Mouse (Mus musculus) cortical plate, adult 2 months (tissue): ENCODE results near the gene Abhd17a. TPM values are rescaled to one million over a fixed set of nuclear protein-coding genes. Genes with fewer than 3 reads are reported as not detected.

Source experiments
- H3K27ac ChIP-seq: fragments of 200-500 bp; 2 replicates; pipeline ENCODE4 v1.5.1; 2012; ENCODE audit warnings: low read length, control low read depth, inconsistent platforms; ENCODE audit not compliant: insufficient read depth
- H3K4me1 ChIP-seq: fragments of 200-500 bp; 2 replicates; pipeline ENCODE4 v1.6.1; 2011; ENCODE audit warnings: low read length; ENCODE audit not compliant: control insufficient read depth, insufficient read depth
- H3K4me3 ChIP-seq: fragments of 200-500 bp; 2 replicates; pipeline ENCODE4 v1.5.1; 2011; ENCODE audit warnings: mild to moderate bottlenecking, low read length, control low read depth; ENCODE audit not compliant: insufficient read depth
- CTCF ChIP-seq: fragments of 200-500 bp; IDR thresholded peaks from 2 replicates; pipeline ENCODE4 v1.5.1; 2011; ENCODE audit warnings: mild to moderate bottlenecking, control low read depth, low read length; ENCODE audit not compliant: insufficient read depth; ENCODE audit errors: extremely low read depth
- POLR2A ChIP-seq: fragments of 200-500 bp; IDR thresholded peaks from 2 replicates; pipeline ENCODE4 v1.6.1; 2011; ENCODE audit warnings: mild to moderate bottlenecking, low read length, control low read depth; ENCODE audit not compliant: insufficient read depth; ENCODE audit errors: extremely low read depth
- polyA plus RNA-seq: library from polyadenylated mRNA; depleted of rRNA; stranded (reverse); fragments of >200 nt; gene quantifications from 2 replicates; pipeline ENCODE4 v1.2.3, GENCODE M21; 2012

The Abhd17a gene
- polyA plus RNA-seq, 1 experiment: 329 TPM

DNA sequence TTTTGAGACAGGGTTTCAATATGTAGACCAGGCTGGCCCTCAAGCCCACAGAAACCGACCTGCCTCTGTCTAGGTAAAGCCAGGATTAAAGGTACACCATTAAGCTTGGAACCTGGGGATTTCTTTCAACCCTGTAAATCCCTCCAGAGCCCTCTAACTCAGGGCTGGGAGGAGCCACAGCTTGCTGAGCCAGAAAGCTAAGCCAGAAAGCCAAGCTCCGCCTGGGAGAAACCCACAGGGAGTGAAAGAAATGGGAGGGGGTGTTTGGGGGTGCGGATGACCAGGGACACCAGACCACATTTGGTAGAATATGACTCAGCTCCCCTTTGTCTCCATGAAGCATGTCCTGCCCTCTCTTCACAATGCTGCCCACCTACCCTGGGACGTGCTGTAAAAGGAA lies 6.2 kb upstream of the Abhd17a start:
- Histone ChIP-seq H3K4me3 (no peak overlapping the region), H3K27ac (no peak overlapping the region), H3K4me1 (no peaks in the 10 kb centered on the region)
- TF ChIP-seq CTCF (no peak), POLR2A (no peak)

DNA sequence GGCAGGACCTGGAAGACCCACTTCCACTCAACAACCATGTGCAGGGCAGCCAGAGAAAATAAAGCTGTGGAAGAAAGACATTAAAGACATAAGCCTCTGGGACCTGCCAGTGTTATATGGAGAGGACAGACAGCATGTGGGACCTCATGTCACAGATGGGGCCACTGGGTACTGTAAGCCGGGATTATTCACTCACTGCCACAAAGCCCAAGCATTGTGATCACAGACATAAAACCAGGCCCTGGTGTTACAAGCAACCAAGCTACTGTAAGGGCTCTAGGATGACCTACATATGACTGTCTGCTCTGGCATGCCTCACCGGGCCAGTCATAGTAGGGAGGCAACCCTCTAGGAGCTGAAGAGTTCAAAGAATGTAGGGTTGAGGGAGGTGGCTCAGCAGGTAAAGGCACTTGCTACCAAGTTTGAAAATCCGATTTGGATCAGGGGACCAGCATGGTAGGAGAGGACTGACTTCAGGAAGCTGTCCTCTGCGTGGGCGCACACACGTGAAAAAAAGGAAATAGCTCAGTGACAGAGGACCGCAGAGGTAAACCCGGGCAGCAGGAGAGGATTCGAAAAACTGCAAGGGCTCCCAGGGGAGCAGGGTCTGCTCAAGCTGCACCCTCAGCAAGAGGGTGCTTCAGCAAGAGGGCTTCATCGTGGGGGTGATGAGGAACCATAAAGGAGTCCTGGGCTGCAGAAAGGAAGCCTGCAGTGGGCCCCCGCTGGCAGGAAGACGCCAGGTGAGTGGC lies 838 bp downstream of the Abhd17a start:
- no peak for TF ChIP-seq CTCF

DNA sequence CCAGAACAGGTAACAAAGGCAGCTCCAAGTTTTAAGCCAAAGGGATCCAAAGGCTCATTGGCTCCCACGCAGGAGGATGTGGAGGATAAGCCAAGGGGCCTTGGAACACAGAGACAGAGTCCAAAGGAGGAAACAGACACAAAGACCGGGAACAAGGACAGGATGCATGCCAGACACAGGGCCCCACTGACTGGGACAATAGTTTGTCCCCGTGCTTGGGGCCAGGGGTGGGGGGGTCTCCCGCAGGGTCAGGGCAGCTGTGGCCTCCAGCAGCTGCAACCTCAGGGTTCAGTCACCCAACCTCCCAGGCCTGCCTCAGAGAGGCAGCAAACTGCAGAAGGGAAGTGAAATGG lies 2.9 kb downstream of the Abhd17a start:
- no peak overlapping the region for H3K4me3 ChIP-seq
- TF ChIP-seq POLR2A: no peak
- TF ChIP-seq CTCF: no peak

More for the DNA sequence above, 838 bp downstream of the Abhd17a start:
- Histone ChIP-seq H3K4me1 (peaks cover 8% of the 10 kb centered on the region), H3K27ac (no peak overlapping the region), H3K4me3 (peak overlapping the region; percentile 78)

DNA sequence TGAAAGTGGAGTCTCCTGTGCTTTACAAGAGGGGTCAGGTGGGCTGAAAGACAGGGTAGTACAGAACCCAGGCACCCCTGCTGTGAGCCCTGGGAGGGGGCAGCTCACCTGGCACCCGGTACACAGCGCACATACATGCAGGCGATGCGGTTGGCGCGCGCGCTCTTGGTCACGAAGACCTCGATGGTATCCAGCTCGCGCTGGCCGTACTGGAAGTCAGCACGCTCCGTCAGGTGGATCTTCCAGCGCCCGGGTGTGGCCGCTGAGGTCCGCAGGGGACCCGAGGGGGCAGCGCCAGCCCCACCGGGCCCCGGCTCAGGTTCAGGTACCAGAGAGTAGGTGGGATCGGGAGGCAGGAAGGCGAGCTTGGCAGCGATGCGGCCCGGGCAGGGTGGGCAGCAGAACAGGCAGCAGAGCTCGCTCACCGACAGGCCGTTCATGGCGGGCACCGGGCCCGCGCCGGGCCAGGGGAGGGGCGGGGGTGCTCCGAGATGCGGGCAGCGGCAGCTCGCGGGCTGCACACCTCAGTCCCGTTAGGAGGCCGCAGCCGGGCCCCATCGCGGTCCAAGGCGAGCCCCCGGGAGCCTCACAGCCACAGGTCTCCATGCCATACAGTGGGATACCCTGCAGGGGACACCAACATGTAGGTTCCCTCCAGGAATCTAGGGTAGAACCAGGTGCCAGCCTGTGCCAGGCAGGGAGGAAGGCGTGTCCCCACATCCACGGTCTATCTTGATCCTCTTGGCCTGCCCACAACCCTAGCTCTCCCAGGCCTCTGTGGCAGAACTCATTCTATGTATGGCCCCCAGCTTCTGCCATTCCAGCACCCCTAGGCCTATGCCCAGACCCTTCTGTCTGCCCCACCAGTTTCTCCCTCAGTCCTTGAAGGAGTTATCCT lies 3.5 kb downstream of the Abhd17a start:
- Histone ChIP-seq H3K27ac (peak overlapping the region; percentile 63), H3K4me1 (peaks cover 8% of the 10 kb centered on the region), H3K4me3 (no peak overlapping the region)
- TF ChIP-seq POLR2A (no peak), CTCF (no peak)

More for the DNA sequence above, 2.9 kb downstream of the Abhd17a start:
- peak overlapping the region; percentile 63 for H3K27ac ChIP-seq
- H3K4me1 ChIP-seq: peaks cover 8% of the 10 kb centered on the region

DNA sequence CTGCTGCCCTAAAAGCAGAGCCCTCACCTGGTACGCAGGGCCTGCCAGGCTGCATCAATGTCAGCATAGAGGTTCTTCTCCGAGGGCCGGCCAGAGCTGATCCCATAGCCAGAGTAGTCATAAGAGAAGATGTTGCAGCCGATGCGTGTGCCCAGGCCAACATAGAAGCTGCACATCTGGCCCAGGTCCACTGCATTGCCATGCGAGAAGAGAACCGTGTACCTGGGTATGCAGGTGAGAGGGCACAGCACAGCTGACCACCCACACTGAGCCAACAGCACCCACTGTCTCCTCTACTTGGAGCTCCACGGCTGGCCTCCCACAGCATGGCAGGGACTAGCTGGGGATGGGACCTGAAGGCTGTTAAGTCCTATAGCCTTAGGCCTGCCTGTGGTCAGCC lies 4.6 kb downstream of the Abhd17a start:
- no peak overlapping the region for H3K4me3 ChIP-seq
- H3K4me1 ChIP-seq: peaks cover 8% of the 10 kb centered on the region
- H3K27ac ChIP-seq: no peak overlapping the region
- TF ChIP-seq CTCF: no peak
- no peak for TF ChIP-seq POLR2A

DNA sequence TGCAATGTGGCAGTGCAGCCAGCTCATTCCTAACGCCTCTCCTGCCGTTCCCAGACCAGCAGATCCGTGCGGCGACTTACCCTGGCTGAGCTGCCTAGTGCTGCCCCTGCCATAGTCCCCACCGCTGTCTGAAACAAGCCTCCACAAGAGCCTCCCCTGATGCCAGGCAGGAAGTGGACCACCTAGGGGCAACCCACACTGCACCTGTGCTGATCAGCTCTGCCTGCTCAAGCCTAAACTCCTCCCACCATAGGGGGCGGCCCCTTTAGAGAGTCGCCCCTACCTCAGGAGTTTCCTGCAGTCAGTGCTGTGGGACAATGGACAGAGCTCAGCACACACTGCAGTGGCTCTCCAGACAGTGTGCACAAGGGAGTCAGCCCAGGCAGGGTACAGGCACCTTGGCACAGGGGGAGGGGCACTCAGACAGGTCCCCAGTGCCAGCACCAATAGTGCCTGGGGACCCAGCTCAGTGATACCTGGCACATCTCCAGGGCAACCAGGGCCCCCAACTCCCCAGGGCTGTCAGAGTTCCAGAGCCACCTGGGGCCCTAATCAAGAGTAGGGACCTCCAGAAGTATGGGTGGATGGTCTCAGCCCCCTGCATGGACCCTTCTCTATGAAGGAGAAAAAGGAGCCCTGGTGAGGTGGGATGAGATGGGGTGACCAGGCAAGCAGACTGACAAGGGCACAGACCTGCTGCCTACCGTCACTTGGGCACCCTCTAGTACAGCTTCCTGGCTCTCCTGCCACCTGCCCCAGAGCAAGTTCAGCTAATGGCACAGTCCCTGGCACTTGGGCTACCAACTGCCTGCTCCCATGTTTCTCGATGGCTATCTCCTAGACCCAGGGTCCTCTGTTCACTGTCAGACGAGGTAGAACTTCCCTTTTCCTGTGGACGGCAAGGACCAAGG lies 5.2 kb downstream of the Abhd17a start:
- no peak overlapping the region for H3K4me3 ChIP-seq
- H3K4me1 ChIP-seq: peaks cover 8% of the 10 kb centered on the region
- no peak overlapping the region for H3K27ac ChIP-seq
- TF ChIP-seq CTCF (no peak), POLR2A (no peak)

DNA sequence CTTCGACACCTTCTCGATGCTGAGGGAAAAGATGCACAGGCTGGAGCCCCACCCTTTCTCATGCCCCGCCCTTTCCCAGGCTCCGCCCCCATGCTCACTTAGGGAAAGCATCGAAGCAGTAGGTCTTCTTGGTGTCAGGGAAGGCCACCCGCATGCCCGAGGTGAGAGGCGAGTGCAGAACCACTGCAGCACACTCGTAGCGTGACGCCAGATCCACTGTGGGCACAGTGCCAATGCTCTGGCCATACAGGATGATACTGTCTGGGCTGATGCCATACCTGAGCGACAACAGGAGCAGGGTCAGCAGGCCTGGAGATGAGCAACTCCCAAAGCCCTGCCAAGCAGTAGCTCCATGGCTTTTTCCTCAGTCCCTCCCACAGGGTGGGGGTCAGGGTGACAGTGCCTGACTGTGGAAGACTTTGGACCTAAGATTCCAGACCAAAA lies 6.1 kb downstream of the Abhd17a start:
- H3K4me3 ChIP-seq: no peak overlapping the region
- no peak overlapping the region for H3K27ac ChIP-seq
- H3K4me1 ChIP-seq: peaks cover 8% of the 10 kb centered on the region
- TF ChIP-seq POLR2A: no peak
- TF ChIP-seq CTCF: no peak

DNA sequence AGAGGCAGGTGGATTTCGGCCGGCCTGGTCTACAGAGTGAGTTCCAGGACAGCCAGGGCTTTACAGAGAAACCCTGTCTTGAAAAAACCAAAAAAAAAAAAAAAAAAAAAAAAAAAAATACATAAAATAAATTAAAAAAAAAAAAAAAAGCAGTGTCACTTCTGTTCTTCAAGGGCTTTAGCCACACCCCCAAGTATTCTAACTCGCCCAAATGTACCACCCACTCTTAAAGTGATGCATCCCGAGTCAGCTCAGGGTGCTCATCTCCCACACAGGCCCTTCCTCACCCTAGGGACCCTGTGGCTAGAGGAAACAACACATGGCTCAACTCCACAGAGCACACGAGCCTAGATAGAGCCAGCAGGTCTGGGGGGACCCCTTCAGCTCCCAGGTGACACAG lies 7.1 kb downstream of the Abhd17a start:
- TF ChIP-seq POLR2A: no peak
- H3K27ac ChIP-seq: no peak overlapping the region
- H3K4me1 ChIP-seq: peaks cover 4% of the 10 kb centered on the region
- H3K4me3 ChIP-seq: no peak overlapping the region

DNA sequence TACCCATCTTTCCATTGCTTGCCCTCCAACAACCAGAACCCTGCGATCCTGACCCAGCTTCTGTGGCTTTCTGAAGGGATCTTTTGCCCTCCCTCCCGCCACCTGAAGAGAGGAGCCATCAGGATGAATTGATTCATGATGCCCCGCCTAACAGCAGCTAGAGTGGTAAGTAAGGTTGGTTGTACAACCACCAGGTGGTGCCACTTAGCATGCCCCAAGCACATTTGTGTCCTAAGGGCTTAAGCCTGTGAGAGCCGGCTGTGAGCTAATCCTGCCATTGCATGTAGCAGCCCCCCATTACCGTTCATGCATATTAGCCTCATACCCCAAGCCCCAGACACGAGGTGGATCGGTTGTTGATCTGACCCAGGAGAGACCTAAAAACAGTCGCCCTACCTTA lies 11.2 kb downstream of the Abhd17a start:
- peak; percentile 50 for TF ChIP-seq CTCF
- TF ChIP-seq POLR2A: no peak
- Histone ChIP-seq H3K4me1 (peaks cover 2% of the 10 kb centered on the region; the same call in 1 of the 2 replicates), H3K27ac (no peak overlapping the region), H3K4me3 (peak overlapping the region; percentile 63; the same call in 1 of the 2 replicates)
